Mouse (Mus musculus) CH12.LX (cell line): ENCODE results near the gene Adamtsl5. TPM values are rescaled to one million over a fixed set of nuclear protein-coding genes. Genes with fewer than 3 reads are reported as not detected.

ENCODE experiments used
- DNase-seq: peaks from one replicate; pipeline ENCODE4 v3.0.0-alpha.2; 2013; ENCODE audit errors: extremely low read depth
- H3K27ac ChIP-seq: 2 replicates; pipeline ENCODE4 v1.5.1; 2012; ENCODE audit warnings: low read depth, mild to moderate bottlenecking, control low read depth, moderate library complexity; ENCODE audit not compliant: insufficient read depth
- H3K27me3 ChIP-seq: replicated peaks from 2 replicates; pipeline ENCODE3; 2012; ENCODE audit warnings: inconsistent platforms
- H3K36me3 ChIP-seq, 2 experiments: replicated peaks in 1 of 2; 2 replicates each; pipeline versions ENCODE3 to v1.6.1; 2012; ENCODE audit warnings: inconsistent platforms in 1 of 2, low read length in 1 of 2, mild to moderate bottlenecking in 1 of 2, mixed read lengths in 1 of 2, moderate library complexity in 1 of 2; ENCODE audit not compliant: control insufficient read depth in 1 of 2, insufficient read depth in 1 of 2
- H3K4me1 ChIP-seq, 2 experiments: 2 replicates each; pipeline ENCODE4 v1.6.1; 2012; ENCODE audit warnings: inconsistent platforms in 1 of 2, moderate library complexity in 1 of 2; ENCODE audit not compliant: insufficient read depth in 2 of 2, control insufficient read depth in 1 of 2
- H3K4me2 ChIP-seq: 2 replicates; pipeline ENCODE4 v1.6.1; 2012; ENCODE audit warnings: low read depth, mild to moderate bottlenecking, control low read depth; ENCODE audit not compliant: poor library complexity, insufficient read depth, severe bottlenecking
- H3K4me3 ChIP-seq, 3 experiments: fragments of 150-350 bp in 1 of 3; sonication (generic) in 1 of 3; replicated peaks in 1 of 3; 2 replicates each; pipeline versions ENCODE3 to v1.5.1; 2011 to 2012; ENCODE audit warnings: low read depth in 2 of 3, low read length in 2 of 3, mild to moderate bottlenecking in 2 of 3, moderate library complexity in 2 of 3, control low read depth in 1 of 3, improper control_type of control experiment in 1 of 3, inconsistent platforms in 1 of 3, mixed read lengths in 1 of 3; ENCODE audit not compliant: poor library complexity in 1 of 3
- H3K79me2 ChIP-seq: replicated peaks from 2 replicates; pipeline ENCODE4 v1.6.1; 2012; ENCODE audit warnings: mild to moderate bottlenecking, moderate library complexity; ENCODE audit not compliant: control insufficient read depth, poor library complexity, insufficient read depth, severe bottlenecking; ENCODE audit errors: extremely low read depth
- H3K9ac ChIP-seq: 2 replicates; pipeline ENCODE4 v1.6.1; 2012; ENCODE audit warnings: low read depth, mild to moderate bottlenecking, control low read depth, moderate library complexity; ENCODE audit not compliant: insufficient read depth
- H3K9me3 ChIP-seq: replicated peaks from 2 replicates; pipeline ENCODE3; 2012; ENCODE audit warnings: low read length, inconsistent platforms, mixed read lengths
- BHLHE40 ChIP-seq: IDR thresholded peaks from 2 replicates; pipeline ENCODE4 v1.6.1; 2011; ENCODE audit warnings: mild to moderate bottlenecking, low read depth, low read length, improper control_type of control experiment
- CHD1 ChIP-seq: IDR thresholded peaks from 2 replicates; pipeline ENCODE4 v1.6.1; 2012; ENCODE audit warnings: low read depth, low read length, improper control_type of control experiment, inconsistent platforms
- CHD2 ChIP-seq: IDR thresholded peaks from 2 replicates; pipeline ENCODE4 v1.6.1; 2011; ENCODE audit warnings: low read length, improper control_type of control experiment
- CTCF ChIP-seq, 2 experiments: IDR thresholded peaks in 1 of 2; conservative IDR thresholded peaks in 1 of 2; 2 replicates each; pipeline ENCODE4 v1.5.1; 2011 to 2012; ENCODE audit warnings: low read depth in 2 of 2, low read length in 2 of 2, improper control_type of control experiment in 1 of 2, inconsistent platforms in 1 of 2, mild to moderate bottlenecking in 1 of 2, moderate library complexity in 1 of 2
- E2F4 ChIP-seq: IDR thresholded peaks from 2 replicates; pipeline ENCODE4 v1.6.1; 2011; ENCODE audit warnings: low read depth, low read length, improper control_type of control experiment; ENCODE audit not compliant: insufficient replicate concordance
- ELF1 ChIP-seq: IDR thresholded peaks from 2 replicates; pipeline ENCODE4 v1.6.1; 2014; ENCODE audit warnings: low read depth, mild to moderate bottlenecking, inconsistent platforms, low read length, improper control_type of control experiment
- EP300 ChIP-seq: IDR thresholded peaks from 2 replicates; pipeline ENCODE4 v1.6.1; 2011; ENCODE audit warnings: low read length, improper control_type of control experiment
- HCFC1 ChIP-seq: IDR thresholded peaks from 2 replicates; pipeline ENCODE4 v1.6.1; 2012; ENCODE audit warnings: low read depth, mild to moderate bottlenecking, inconsistent platforms, low read length, improper control_type of control experiment
- JUND ChIP-seq: conservative IDR thresholded peaks from 2 replicates; pipeline ENCODE4 v1.6.1; 2011; ENCODE audit warnings: low read depth, low read length, improper control_type of control experiment
- KAT2A ChIP-seq: IDR thresholded peaks from 2 replicates; pipeline ENCODE4 v1.6.1; 2012; ENCODE audit warnings: low read length, improper control_type of control experiment, inconsistent platforms; ENCODE audit not compliant: insufficient replicate concordance
- MAZ ChIP-seq: IDR thresholded peaks from 2 replicates; pipeline ENCODE4 v1.6.1; 2012; ENCODE audit warnings: low read depth, mild to moderate bottlenecking, inconsistent platforms, low read length, improper control_type of control experiment, moderate library complexity
- MEF2A ChIP-seq: IDR thresholded peaks from 2 replicates; pipeline ENCODE4 v1.6.1; 2014; ENCODE audit warnings: low read depth, mild to moderate bottlenecking, inconsistent platforms, low read length, improper control_type of control experiment, borderline replicate concordance
- MXI1 ChIP-seq: IDR thresholded peaks from 2 replicates; pipeline ENCODE4 v1.6.1; 2011; ENCODE audit warnings: mild to moderate bottlenecking, low read depth, low read length, improper control_type of control experiment
- PAX5 ChIP-seq: IDR thresholded peaks from 2 replicates; pipeline ENCODE4 v1.6.1; 2012; ENCODE audit warnings: low read length, inconsistent platforms, mixed read lengths
- POLR2A ChIP-seq: IDR thresholded peaks from 2 replicates; pipeline ENCODE4 v1.6.1; 2011; ENCODE audit warnings: low read depth, mild to moderate bottlenecking, improper control_type of control experiment, low read length
- POLR2AphosphoS2 ChIP-seq: IDR thresholded peaks from 2 replicates; pipeline ENCODE4 v1.6.1; 2011; ENCODE audit warnings: low read depth, low read length, improper control_type of control experiment
- RCOR1 ChIP-seq: conservative IDR thresholded peaks from 2 replicates; pipeline ENCODE4 v1.6.1; 2012; ENCODE audit warnings: low read depth, mild to moderate bottlenecking, inconsistent platforms, low read length, improper control_type of control experiment
- SIN3A ChIP-seq: IDR thresholded peaks from 2 replicates; pipeline ENCODE4 v1.6.1; 2012; ENCODE audit warnings: low read length, improper control_type of control experiment, inconsistent platforms
- SMC3 ChIP-seq: IDR thresholded peaks from 2 replicates; pipeline ENCODE4 v1.6.1; 2011; ENCODE audit warnings: low read depth, low read length, improper control_type of control experiment
- TBP ChIP-seq: conservative IDR thresholded peaks from 2 replicates; pipeline ENCODE4 v1.6.1; 2011; ENCODE audit warnings: low read depth, low read length, improper control_type of control experiment
- TCF12 ChIP-seq: IDR thresholded peaks from 2 replicates; pipeline ENCODE4 v1.6.1; 2014; ENCODE audit warnings: low read depth, mild to moderate bottlenecking, inconsistent platforms, low read length, improper control_type of control experiment
- ZKSCAN1 ChIP-seq: IDR thresholded peaks from 2 replicates; pipeline ENCODE4 v1.6.1; 2012; ENCODE audit warnings: low read depth, inconsistent platforms, low read length, improper control_type of control experiment, borderline replicate concordance
- dilution Hi-C: fragments of 300-500 bp; cut with MboI; formaldehyde crosslinking; loops from 2 replicates; pipeline ENCODE4 v1.14.3; 2020; ENCODE audit warnings: low sequenced_read_pairs; ENCODE audit not compliant: extremely low pct_unique_long_range_greater_than_20kb, extremely low pct_ligation_motif_present
- in situ Hi-C: fragments of 300-500 bp; cut with MboI; formaldehyde crosslinking; loops from 3 replicates; pipeline ENCODE4 v1.14.3; 2019; ENCODE audit warnings: low sequenced_read_pairs, low pct_ligation_motif_present, low pct_unique_long_range_greater_than_20kb, mixed read lengths
- polyA plus RNA-seq: library from polyadenylated mRNA; unstranded; fragments of >175 nt; gene quantifications from 2 replicates; pipeline ENCODE4 v1.2.1, GENCODE M21; 2012; ENCODE audit warnings: low read depth; ENCODE audit not compliant: insufficient read length
- total RNA-seq, 2 experiments: library from RNA; depleted of rRNA; stranded (reverse); fragments of 300-350 nt in 1 of 2; fragments of >200 nt in 1 of 2; gene quantifications; 2 replicates each; pipeline ENCODE4 v1.2.3; 2012 to 2014

The Adamtsl5 gene
- total and polyA plus RNA-seq, 3 experiments = 0.16 to 0.55 (median 0.27) TPM

- Histone ChIP-seq H3K4me2 (peak overlapping the region; percentile 58), H3K79me2 (no peaks in the 10 kb centered on the region), H3K9me3 (peaks cover 5% of the 10 kb centered on the region), H3K27ac (no peak overlapping the region), H3K36me3 (peaks cover 9 to 14% of the 10 kb centered on the region in 2 experiments), H3K27me3 (peaks cover 64% of the 10 kb centered on the region), H3K9ac (peak overlapping the region; percentile 41), H3K4me3 (peak overlapping the region; percentile 55 to 71 (median 55)), H3K4me1 (peaks cover 24 to 40% of the 10 kb centered on the region in 2 experiments)
- in situ Hi-C loops = no loop called here
- TF ChIP-seq POLR2AphosphoS2 (no peak), EP300 (no peak), TCF12 (0 out of 2 replicates have a peak, but pooled peaks have one; percentile 18), SIN3A (peak; percentile 21; the same call in 1 of the 2 replicates), MXI1 (peak; percentile 77), POLR2A (peak; percentile 39; the same call in 1 of the 2 replicates), BHLHE40 (0 out of 2 replicates have a peak, but pooled peaks have one; percentile 8)
- dilution Hi-C loops = no loop called here
- no peak for DNase-seq
Measured at GRCm38 (mm10) chr10:80330084-80330483, 18.1 kb downstream of the Adamtsl5 start.

DNA sequence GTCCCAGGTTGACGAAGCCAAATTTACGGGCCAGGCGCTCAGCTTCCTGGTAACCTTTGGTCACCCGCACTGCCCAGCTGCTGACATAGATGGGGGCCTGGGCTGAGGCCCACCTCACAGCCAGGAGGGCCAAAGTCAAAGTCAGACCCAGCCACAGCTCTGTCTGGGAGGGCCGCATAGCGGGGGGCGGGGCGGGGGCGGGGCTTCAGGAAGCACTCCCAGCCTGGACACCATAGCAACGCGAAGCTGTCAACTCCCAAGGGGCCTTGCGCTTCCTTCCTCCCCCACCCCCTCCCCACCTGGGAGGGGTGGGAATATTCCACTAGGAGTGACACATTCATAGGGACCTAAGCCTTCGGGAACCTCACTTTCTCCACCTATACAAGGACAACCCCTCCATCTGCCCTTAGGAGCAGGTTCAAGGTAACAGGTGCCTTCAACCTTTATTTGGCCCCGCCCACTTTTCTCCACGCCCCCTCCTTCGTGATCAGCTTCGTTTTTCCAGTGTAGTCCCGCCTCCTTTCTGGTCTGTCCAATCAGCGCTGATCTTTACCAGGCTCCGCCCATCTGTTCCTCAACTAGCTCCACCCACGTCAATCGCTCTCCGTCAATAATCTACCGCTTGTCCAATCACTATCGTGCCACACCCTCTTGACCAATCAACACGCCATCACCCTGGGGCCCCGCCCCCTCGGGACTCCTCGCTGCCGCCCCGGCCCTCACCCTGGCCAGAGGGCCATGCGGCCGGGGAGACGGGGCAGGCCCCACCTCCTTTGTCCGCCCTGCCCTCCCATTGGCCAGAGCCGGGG is 18.7 kb downstream of the Adamtsl5 start, which contains the start of the genes Pcsk4 and Reep6:
Gene Pcsk4, minus strand, starts transcription at position 226 of the 809 bp plus-strand sequence.
Gene Reep6, plus strand, starts transcription at position 681 of the 809 bp plus-strand sequence.
- TF ChIP-seq CTCF (conservative IDR thresholded peaks at IDR 0.05 in 1 of 2, IDR thresholded peaks at IDR 0.05 in 1 of 2; ENCODE audit: low read depth in 2 of 2, low read length in 2 of 2) (no peak), KAT2A (0 out of 2 replicates have a peak, but pooled peaks have one; percentile 55), POLR2AphosphoS2 (no peak), E2F4 (no peak), HCFC1 (0 out of 2 replicates have a peak, but pooled peaks have one; percentile 21), SMC3 (no peak), TBP (0 out of 2 replicates have a peak, but pooled peaks have one; percentile 33), PAX5 (no peak), MAZ (no peak; the same call in 1 of the 2 replicates), POLR2A (no peak), TCF12 (0 out of 2 replicates have a peak, but pooled peaks have one; percentile 26), MEF2A (0 out of 2 replicates have a peak, but pooled peaks have one; percentile 22), ELF1 (peak; percentile 40), SIN3A (peak; percentile 81), RCOR1 (no peak), JUND (no peak), CHD2 (peak; percentile 61), CHD1 (no peak), ZKSCAN1 (no peak)
- Histone ChIP-seq H3K4me3 (peak within 1 kb of the TSS; percentile 55 to 71 (median 55)), H3K27ac (no peak within 1 kb of the TSS), H3K4me1 (peaks cover 28 to 40% of the 10 kb centered on the region in 2 experiments), H3K27me3 (peaks cover 70% of the 10 kb centered on the region), H3K9me3 (peaks cover 5% of the 10 kb centered on the region), H3K36me3 (peaks cover 3 to 8% of the 10 kb centered on the region in 2 experiments), H3K9ac (peak within 1 kb of the TSS; percentile 41), H3K4me2 (peak within 1 kb of the TSS; percentile 63), H3K79me2 (no peaks in the 10 kb centered on the region)
- DNase-seq = peak; percentile 98
- dilution Hi-C loops (no loop called here), in situ Hi-C loops (no loop called here)
